Mouse (Mus musculus) C2C12 (cell line): ENCODE data around the gene Fkbp1a. TPM values are rescaled to one million over a fixed set of nuclear protein-coding genes. Genes with fewer than 3 reads are reported as not detected.

Experiments used
- H3K27me3 ChIP-seq: one replicate; pipeline ENCODE4 v1.6.1; 2011; ENCODE audit not compliant: control insufficient read depth, insufficient read depth, insufficient read length
- H3K36me3 ChIP-seq: one replicate; pipeline ENCODE4 v1.6.1; 2011; ENCODE audit not compliant: control insufficient read depth, insufficient read depth
- H3K4me3 ChIP-seq: one replicate; pipeline ENCODE4 v1.5.1; 2011; ENCODE audit warnings: mild to moderate bottlenecking, control low read depth; ENCODE audit not compliant: poor library complexity, insufficient read depth, severe bottlenecking
- H3K79me2 ChIP-seq: one replicate; pipeline ENCODE4 v1.6.1; 2011; ENCODE audit not compliant: control insufficient read depth, insufficient read depth
- H3K79me3 ChIP-seq: one replicate; pipeline ENCODE4 v1.6.1; 2011; ENCODE audit warnings: low read depth, control low read depth
- H3ac ChIP-seq: one replicate; pipeline ENCODE3; 2011; ENCODE audit warnings: low read depth; ENCODE audit not compliant: control insufficient read depth, insufficient read length
- CEBPB ChIP-seq: IDR thresholded peaks from one replicate; pipeline ENCODE4 v1.6.1; 2011; ENCODE audit warnings: low read depth, mild to moderate bottlenecking, control low read depth, moderate library complexity
- CTCF ChIP-seq: IDR thresholded peaks from one replicate; pipeline ENCODE4 v1.5.1; 2011; ENCODE audit not compliant: control insufficient read depth, insufficient read depth, insufficient read length
- FOSL1 ChIP-seq: IDR thresholded peaks from one replicate; pipeline ENCODE4 v1.8.0; 2011; ENCODE audit warnings: mild to moderate bottlenecking, low read length; ENCODE audit not compliant: poor library complexity, insufficient read depth, severe bottlenecking
- MAX ChIP-seq: IDR thresholded peaks from one replicate; pipeline ENCODE4 v1.6.1; 2011; ENCODE audit warnings: mild to moderate bottlenecking, control low read depth
- MYOD1 ChIP-seq: IDR thresholded peaks from one replicate; pipeline ENCODE4 v1.6.1; 2011; ENCODE audit warnings: low read depth; ENCODE audit not compliant: control insufficient read depth, insufficient read length
- MYOG ChIP-seq: IDR thresholded peaks from one replicate; pipeline ENCODE4 v1.6.1; 2011; ENCODE audit not compliant: control insufficient read depth, insufficient read length; ENCODE audit errors: extremely low read depth
- USF1 ChIP-seq: IDR thresholded peaks from one replicate; pipeline ENCODE4 v1.6.1; 2011; ENCODE audit warnings: low read depth, mild to moderate bottlenecking, control low read depth, moderate library complexity
- polyA plus RNA-seq: library from polyadenylated mRNA; unstranded; fragments of >200 nt; fragmentation: generic; extraction: Trizol; gene quantifications from one replicate; pipeline ENCODE4 v1.2.1, GENCODE M21; 2012; ENCODE audit warnings: missing spikeins

Fkbp1a gene
- polyA plus RNA-seq, 1 experiment: 595 TPM

DNA sequence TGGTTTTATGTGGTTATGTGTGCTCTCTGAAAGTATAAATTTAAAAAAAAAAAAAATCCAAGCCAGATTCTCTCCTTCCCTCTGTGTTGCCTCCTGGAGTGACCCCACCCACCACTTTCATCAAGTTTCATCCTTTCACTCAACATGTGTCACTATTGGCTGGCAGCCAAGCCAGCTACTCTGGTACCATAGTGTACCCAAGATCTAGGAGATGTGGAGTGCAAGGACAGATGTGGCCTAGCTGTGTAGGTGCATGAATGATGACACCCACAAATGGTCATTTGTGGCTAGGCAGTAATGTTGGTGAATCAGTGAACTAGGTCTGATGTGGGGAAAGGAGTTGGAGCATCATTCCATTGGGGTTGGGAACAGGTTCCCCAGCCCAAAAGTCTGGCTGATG, 13.1 kb upstream of the Fkbp1a start:
- TF ChIP-seq FOSL1 (peak; percentile 15), MYOG (no peak), CTCF (no peak), MYOD1 (peak; percentile 92), MAX (peak; percentile 73), USF1 (no peak), CEBPB (peak; percentile 53)
- no peak overlapping the region for H3K4me3 ChIP-seq
- H3ac ChIP-seq: no peak overlapping the region
- H3K36me3 ChIP-seq: no peaks in the 10 kb centered on the region
- no peaks in the 10 kb centered on the region for H3K79me3 ChIP-seq
- H3K79me2 ChIP-seq: no peaks in the 10 kb centered on the region
- H3K27me3 ChIP-seq: no peaks in the 10 kb centered on the region

DNA sequence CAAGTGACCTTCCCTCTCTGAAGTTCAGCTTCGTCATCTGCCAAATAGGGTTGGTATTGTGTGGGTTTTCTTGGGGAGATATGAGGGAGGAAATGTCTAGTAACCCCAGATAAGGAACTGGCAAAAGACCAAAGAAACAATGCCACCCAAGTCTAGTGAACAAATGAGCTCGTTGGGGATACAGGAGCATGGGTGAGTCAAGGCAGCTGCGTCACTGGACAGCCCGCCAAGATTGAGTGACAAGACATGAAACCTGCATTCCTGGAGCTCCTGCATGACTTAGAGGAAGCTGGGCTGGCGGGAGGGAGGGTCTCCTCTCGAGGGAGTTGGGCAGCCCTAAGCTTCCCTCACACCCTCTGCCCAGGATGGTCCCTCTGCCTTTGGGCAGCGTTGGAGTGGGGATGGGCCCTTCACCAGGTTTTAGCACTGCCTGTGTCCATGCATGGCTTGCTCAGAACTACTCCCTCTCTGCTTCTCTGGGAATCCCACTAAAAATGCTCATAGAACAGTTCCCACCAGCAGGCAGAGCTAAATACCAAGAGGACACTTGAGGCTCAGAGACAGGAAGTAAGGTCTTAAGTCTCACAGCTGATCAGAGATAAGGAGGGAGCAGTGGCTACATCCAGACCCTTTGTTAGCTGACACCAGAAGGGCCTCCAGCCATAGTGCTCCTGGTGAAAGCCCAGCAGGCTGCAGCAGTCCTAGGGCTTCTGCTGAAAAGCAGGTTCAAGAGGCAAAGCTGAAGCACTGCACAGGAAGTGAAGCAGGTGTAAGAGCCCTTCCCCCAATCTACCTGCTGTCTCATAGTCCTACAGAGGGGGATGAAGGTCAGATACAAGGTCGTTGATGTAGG, 11.7 kb upstream of the Fkbp1a start:
- H3ac ChIP-seq: no peak overlapping the region
- no peak overlapping the region for H3K4me3 ChIP-seq
- no peaks in the 10 kb centered on the region for H3K27me3 ChIP-seq
- TF ChIP-seq FOSL1: peak; percentile 6
- TF ChIP-seq MYOD1: peak; percentile 48
- TF ChIP-seq MAX: no peak
- TF ChIP-seq CTCF: no peak
- H3K79me3 ChIP-seq: no peaks in the 10 kb centered on the region
- no peaks in the 10 kb centered on the region for H3K36me3 ChIP-seq
- no peaks in the 10 kb centered on the region for H3K79me2 ChIP-seq

DNA sequence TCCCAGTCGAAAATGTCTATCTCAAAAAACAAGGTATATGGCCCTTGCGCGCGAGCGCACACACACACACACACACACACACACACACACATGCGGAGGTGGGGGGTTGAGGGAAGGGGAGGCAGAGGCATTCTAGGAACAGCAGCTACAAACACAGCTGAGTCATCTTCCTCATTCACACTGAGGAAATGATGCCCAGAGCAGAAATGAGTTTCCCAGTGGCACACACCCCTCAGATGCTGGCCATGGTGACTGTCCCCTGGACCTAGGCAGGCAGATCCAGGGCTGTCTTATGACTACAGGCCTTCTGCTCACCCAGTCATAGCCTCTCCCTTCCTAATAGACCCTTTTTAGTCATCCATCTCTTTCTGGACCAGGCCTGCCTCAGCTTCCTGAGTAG, 8.7 kb upstream of the Fkbp1a start:
- no peak overlapping the region for H3ac ChIP-seq
- no peaks in the 10 kb centered on the region for H3K79me2 ChIP-seq

DNA sequence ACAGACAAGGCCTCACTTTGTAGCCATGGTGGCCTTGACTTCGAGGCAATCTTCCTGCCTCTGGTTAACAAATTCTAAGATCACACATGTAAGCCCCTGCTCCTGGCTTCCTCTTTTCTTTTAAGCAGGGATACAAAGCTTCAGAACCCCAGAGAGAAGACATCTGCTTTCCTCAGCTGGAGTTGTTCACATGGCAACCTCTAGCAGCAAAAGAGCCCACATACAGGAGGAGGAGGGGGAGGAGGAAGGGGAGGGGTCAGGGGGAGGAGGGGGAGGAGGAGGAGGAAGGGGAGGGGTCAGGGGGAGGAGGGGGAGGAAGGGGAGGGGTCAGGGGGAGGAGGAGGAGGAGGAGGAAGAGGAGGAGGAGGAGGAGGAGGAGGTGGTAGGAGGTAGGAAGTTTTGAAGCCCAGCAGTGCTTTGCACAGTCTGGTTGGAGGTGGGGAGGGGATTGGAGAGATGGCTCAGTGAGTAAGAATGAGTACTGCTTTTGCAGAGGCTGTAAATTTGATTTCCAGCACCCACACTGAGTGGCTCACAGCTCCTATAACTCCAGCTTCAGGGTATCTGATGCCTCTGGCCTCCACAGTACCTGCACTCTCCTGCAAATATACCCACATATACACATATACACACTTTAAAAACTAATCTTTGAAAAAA, 6.2 kb upstream of the Fkbp1a start:
- no peaks in the 10 kb centered on the region for H3K79me3 ChIP-seq
- no peaks in the 10 kb centered on the region for H3K27me3 ChIP-seq
- H3K79me2 ChIP-seq: no peaks in the 10 kb centered on the region
- H3K36me3 ChIP-seq: no peaks in the 10 kb centered on the region
- no peak overlapping the region for H3ac ChIP-seq
- no peak overlapping the region for H3K4me3 ChIP-seq
- no peak for TF ChIP-seq CTCF
- TF ChIP-seq USF1: no peak
- TF ChIP-seq FOSL1: no peak
- no peak for TF ChIP-seq MYOG
- no peak for TF ChIP-seq MYOD1
- TF ChIP-seq CEBPB: no peak
- no peak for TF ChIP-seq MAX

More for the DNA sequence above, 8.7 kb upstream of the Fkbp1a start:
- no peak for TF ChIP-seq MYOD1
- no peak for TF ChIP-seq MAX
- no peak for TF ChIP-seq FOSL1
- TF ChIP-seq CEBPB: no peak
- no peak for TF ChIP-seq MYOG
- no peak for TF ChIP-seq CTCF
- H3K4me3 ChIP-seq: no peak overlapping the region
- H3K27me3 ChIP-seq: no peaks in the 10 kb centered on the region
- H3K36me3 ChIP-seq: no peaks in the 10 kb centered on the region
- no peaks in the 10 kb centered on the region for H3K79me3 ChIP-seq

GRCm38 (mm10) chr2:151536618-151536974, 5.7 kb upstream of the Fkbp1a start:
- TF ChIP-seq FOSL1 (peak; percentile 72), CTCF (no peak), MYOD1 (peak; percentile 7), MAX (no peak), CEBPB (no peak)
- no peaks in the 10 kb centered on the region for H3K79me3 ChIP-seq
- H3K27me3 ChIP-seq: no peaks in the 10 kb centered on the region
- H3ac ChIP-seq: no peak overlapping the region
- H3K36me3 ChIP-seq: no peaks in the 10 kb centered on the region
- H3K79me2 ChIP-seq: no peaks in the 10 kb centered on the region
- H3K4me3 ChIP-seq: no peak overlapping the region

DNA sequence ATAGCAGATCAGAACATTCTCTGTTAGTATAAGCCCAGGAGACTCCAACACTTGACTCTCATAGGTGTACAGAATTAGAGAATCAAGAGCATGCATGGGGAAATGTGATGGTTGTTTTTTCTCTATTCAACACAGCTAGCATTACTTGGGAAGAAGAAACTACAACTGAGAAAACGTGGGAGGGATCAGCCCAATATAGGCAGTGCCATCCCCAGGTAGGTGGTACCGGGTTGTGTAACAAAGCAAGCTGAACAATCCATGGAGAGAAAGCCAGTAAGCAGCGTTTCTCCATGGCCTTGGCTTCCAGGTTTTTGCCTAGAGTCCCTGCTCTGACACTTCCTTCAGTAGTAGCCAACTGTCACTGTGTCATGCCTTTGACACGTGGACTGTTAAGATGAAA, 3.6 kb upstream of the Fkbp1a start:
- no peak overlapping the region for H3K4me3 ChIP-seq
- H3K27me3 ChIP-seq: no peaks in the 10 kb centered on the region
- H3K79me2 ChIP-seq: peaks cover 11% of the 10 kb centered on the region
- H3ac ChIP-seq: no peak overlapping the region
- TF ChIP-seq MYOD1 (no peak), CTCF (no peak), MAX (no peak), FOSL1 (no peak), MYOG (no peak), USF1 (no peak), CEBPB (no peak)
- H3K36me3 ChIP-seq: peaks cover under 1% of the 10 kb centered on the region
- H3K79me3 ChIP-seq: peaks cover 9% of the 10 kb centered on the region
